Mouse (Mus musculus) mesoderm, embryonic 11.5 days (tissue): Measurements from ENCODE around the gene Gsk3b.

ENCODE experiments used
- DNase-seq: peaks from one replicate; pipeline ENCODE4 v3.0.0-alpha.2; 2012; ENCODE audit warnings: low read depth, low spot score

Gene Gsk3b

GRCm38 (mm10) chr16:38282559-38283160 is 193.9 kb downstream of the Gsk3b start:
- DNase-seq = no peak

GRCm38 (mm10) chr16:38283300-38283699 is 194.5 kb downstream of the Gsk3b start:
- DNase-seq = no peak

GRCm38 (mm10) chr16:38285801-38286200 is 197.0 kb downstream of the Gsk3b start:
- DNase-seq = no peak

GRCm38 (mm10) chr16:38286541-38286940 is 197.7 kb downstream of the Gsk3b start:
- no peak for DNase-seq

- DNase-seq = no peak
These were observed 198.6 kb downstream of the Gsk3b start for GRCm38 (mm10) chr16:38287357-38287756.

GRCm38 (mm10) chr16:38287762-38288161 is 199.0 kb downstream of the Gsk3b start:
- DNase-seq = no peak

- DNase-seq = no peak
These were observed 200.1 kb downstream of the Gsk3b start for GRCm38 (mm10) chr16:38288851-38289250.

GRCm38 (mm10) chr16:38290151-38290550 is 201.3 kb downstream of the Gsk3b start:
- DNase-seq = no peak

GRCm38 (mm10) chr16:38294685-38295348 is 206.0 kb downstream of the Gsk3b start, which contains the start of gene Nr1i2:
Nr1i2 (minus strand) TSS chr16:38294824.
- no peak for DNase-seq

- DNase-seq = no peak
These were observed 206.6 kb downstream of the Gsk3b start for GRCm38 (mm10) chr16:38295349-38295930.
